Comparison of ENCODE assay signal across 8 mouse cellular contexts in the genomic region with DNA sequence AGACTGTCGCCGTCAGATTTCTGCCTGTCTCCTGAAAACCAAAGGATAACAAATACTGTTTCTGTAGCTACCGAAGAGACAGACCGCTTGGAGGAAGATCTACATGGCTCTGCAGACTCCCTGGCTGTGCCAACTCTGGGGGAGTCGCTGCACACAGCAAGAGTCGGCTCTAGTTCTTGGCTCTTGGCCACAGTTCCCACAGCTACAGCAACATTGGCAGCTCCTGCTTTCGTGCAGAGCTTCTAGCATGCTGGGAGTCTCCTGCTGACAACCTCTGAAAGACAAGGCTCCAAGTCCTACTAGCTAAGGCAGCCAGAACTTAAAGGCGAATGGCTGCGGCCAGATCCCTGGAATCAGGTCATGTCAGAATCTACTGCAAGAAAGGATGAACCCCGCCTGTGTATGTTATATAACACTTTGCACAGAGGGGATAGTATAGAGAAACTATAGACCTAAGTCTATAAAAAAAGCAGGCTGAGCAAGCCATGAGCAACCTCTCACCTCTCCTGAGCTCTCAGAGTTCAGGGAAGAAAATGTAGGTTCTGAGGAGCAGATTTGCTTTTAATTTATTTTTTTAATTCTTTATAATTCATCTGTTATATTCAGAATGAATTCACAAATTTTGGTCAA. TPM values are rescaled to one million over a fixed set of nuclear protein-coding genes. Genes with fewer than 3 reads are reported as not detected.
DNase-seq lines count a peak whose midpoint lies in the region; ATAC-seq lines count a peak whose summit lies in the region.

No protein-coding gene starts in this region.

- ATAC-seq in limb, embryonic 13.5 days (ENCODE audit: low FRiP score, low read depth), result peak; percentile 54; the same call in 1 of the 2 replicates
- ATAC-seq in embryonic facial prominence, embryonic 15.5 days (ENCODE audit: insufficient number of reproducible peaks, low FRiP score, low TSS enrichment, low read depth), result no peak
- no peak for ATAC-seq in heart, embryonic 11.5 days (replicated peaks; ENCODE audit: insufficient number of reproducible peaks, low FRiP score, low TSS enrichment)
- ATAC-seq in lung, embryonic 15.5 days (ENCODE audit: borderline replicate concordance, extremely low read depth, low FRiP score, low TSS enrichment), result peak; percentile 75; the same call in 1 of the 2 replicates

- H3K4me1 ChIP-seq in limb, embryonic 13.5 days, result peaks cover 12% of the 10 kb centered on the region; the same call in 1 of the 2 replicates
- H3K4me1 ChIP-seq in limb, embryonic 10.5 days, result 0 out of 2 replicates have a peak, but pooled peaks cover 2% of the 10 kb centered on the region
- H3K4me1 ChIP-seq in embryonic facial prominence, embryonic 15.5 days, result peaks cover 9% of the 10 kb centered on the region
- peaks cover 26% of the 10 kb centered on the region for H3K4me1 ChIP-seq in heart, embryonic 11.5 days (ENCODE audit: control insufficient read depth, insufficient read depth, low read length)
- peaks cover 35% of the 10 kb centered on the region for H3K4me1 ChIP-seq in lung, embryonic 15.5 days

- H3K27me3 ChIP-seq in limb, embryonic 13.5 days, result no peaks in the 10 kb centered on the region
- no peaks in the 10 kb centered on the region for H3K27me3 ChIP-seq in limb, embryonic 10.5 days (ENCODE audit: low read depth, poor library complexity, severe bottlenecking)
- H3K27me3 ChIP-seq in embryonic facial prominence, embryonic 15.5 days, result no peaks in the 10 kb centered on the region
- no peaks in the 10 kb centered on the region for H3K27me3 ChIP-seq in heart, embryonic 11.5 days (ENCODE audit: control insufficient read depth, insufficient read depth, low read length)
- no peaks in the 10 kb centered on the region for H3K27me3 ChIP-seq in lung, embryonic 15.5 days

- H3K9ac ChIP-seq in limb, embryonic 13.5 days, result no peak overlapping the region
- no peak overlapping the region for H3K9ac ChIP-seq in embryonic facial prominence, embryonic 15.5 days
- H3K9ac ChIP-seq in heart, embryonic 11.5 days (ENCODE audit: low read depth, low read length), result no peak overlapping the region
- H3K9ac ChIP-seq in lung, embryonic 15.5 days, result no peak overlapping the region

- DNase-seq in limb, embryonic 10.5 days (ENCODE audit: low spot score), result no peak
- DNase-seq in kidney, postnatal 4 days, result peak; percentile 60 to 79
- peak; percentile 83 for DNase-seq in skeletal muscle tissue, adult 2 months (ENCODE audit: low read depth, low spot score)
- DNase-seq in embryo, embryonic 10.5 days (ENCODE audit: low spot score), result no peak

- no peak overlapping the region for H3K27ac ChIP-seq in limb, embryonic 13.5 days
- no peak overlapping the region for H3K27ac ChIP-seq in limb, embryonic 10.5 days
- no peak overlapping the region for H3K27ac ChIP-seq in embryonic facial prominence, embryonic 15.5 days (replicated peaks)
- peak overlapping the region; percentile 18; the same call in 1 of the 2 replicates for H3K27ac ChIP-seq in heart, embryonic 11.5 days (ENCODE audit: low read depth, low read length)
- H3K27ac ChIP-seq in lung, embryonic 15.5 days, result no peak overlapping the region; the same call in 1 of the 2 replicates

- no peak overlapping the region for H3K4me3 ChIP-seq in limb, embryonic 13.5 days
- no peak overlapping the region for H3K4me3 ChIP-seq in limb, embryonic 10.5 days
- no peak overlapping the region for H3K4me3 ChIP-seq in embryonic facial prominence, embryonic 15.5 days (replicated peaks)
- no peak overlapping the region for H3K4me3 ChIP-seq in heart, embryonic 11.5 days (ENCODE audit: low read depth, low read length)
- H3K4me3 ChIP-seq in lung, embryonic 15.5 days, result 0 out of 2 replicates have a peak overlapping the region, but pooled peaks have one; percentile 1

- H3K9me3 ChIP-seq in limb, embryonic 13.5 days, result no peaks in the 10 kb centered on the region
- H3K9me3 ChIP-seq in limb, embryonic 10.5 days (replicated peaks), result no peaks in the 10 kb centered on the region
- no peaks in the 10 kb centered on the region for H3K9me3 ChIP-seq in embryonic facial prominence, embryonic 15.5 days (replicated peaks)
- no peaks in the 10 kb centered on the region for H3K9me3 ChIP-seq in heart, embryonic 11.5 days (replicated peaks; ENCODE audit: control insufficient read depth, low read length)
- H3K9me3 ChIP-seq in lung, embryonic 15.5 days, result no peaks in the 10 kb centered on the region

- H3K36me3 ChIP-seq in limb, embryonic 13.5 days, result no peaks in the 10 kb centered on the region
- H3K36me3 ChIP-seq in limb, embryonic 10.5 days, result no peaks in the 10 kb centered on the region
- H3K36me3 ChIP-seq in embryonic facial prominence, embryonic 15.5 days, result no peaks in the 10 kb centered on the region
- no peaks in the 10 kb centered on the region for H3K36me3 ChIP-seq in heart, embryonic 11.5 days (ENCODE audit: control insufficient read depth, insufficient read depth, low read length)
- H3K36me3 ChIP-seq in lung, embryonic 15.5 days, result no peaks in the 10 kb centered on the region

- 74% methylated on average over 10 of the region's 10 CpGs for WGBS in limb, embryonic 13.5 days
- 89% methylated on average over 10 of the region's 10 CpGs for WGBS in limb, embryonic 10.5 days
- 50% methylated on average over 10 of the region's 10 CpGs for WGBS in embryonic facial prominence, embryonic 15.5 days
- 59% methylated on average over 10 of the region's 10 CpGs for WGBS in heart, embryonic 11.5 days (ENCODE audit: insufficient replicate concordance)
- WGBS in lung, embryonic 15.5 days, result 51% methylated on average over 10 of the region's 10 CpGs

- no peak overlapping the region for H3K4me2 ChIP-seq in limb, embryonic 13.5 days (replicated peaks)
- H3K4me2 ChIP-seq in embryonic facial prominence, embryonic 15.5 days (replicated peaks), result peak overlapping the region; percentile 13; the same call in 1 of the 2 replicates
- no peak overlapping the region for H3K4me2 ChIP-seq in heart, embryonic 11.5 days
- peak overlapping the region; percentile 28 for H3K4me2 ChIP-seq in lung, embryonic 15.5 days

RNA-seq across cellular contexts. Expression of a gene that starts 41.2 kb away (rescaled TPM):
- 36.3 and 38.4 TPM in 2 replicates for polyA plus RNA-seq in limb, embryonic 13.5 days (2015; fragmentation: Nextera tagmentation; extraction: Ambion mirVana)
- polyA plus RNA-seq in limb, embryonic 10.5 days (2016; fragmentation: Nextera tagmentation; extraction: Ambion mirVana), result 53.5 and 59.6 TPM in 2 replicates
- polyA plus RNA-seq in embryonic facial prominence, embryonic 15.5 days (2015; fragmentation: Nextera tagmentation; extraction: Ambion mirVana), result 29.3 and 31.0 TPM in 2 replicates
- 76.4 and 84.3 TPM in 2 replicates for polyA plus RNA-seq in heart, embryonic 11.5 days (2014; fragmentation: Nextera tagmentation; extraction: Ambion mirVana)
- polyA plus RNA-seq in lung, embryonic 15.5 days (2015; fragmentation: Nextera tagmentation; extraction: Ambion mirVana), result 29.1 and 29.5 TPM in 2 replicates

Comparison
In these comparisons a context has a peak if more than half of its experiments do, and no peak if none do; other contexts are left out.
1. ATAC-seq: peak in limb, embryonic 13.5 days (single experiment) and lung, embryonic 15.5 days (single experiment); none in embryonic facial prominence, embryonic 15.5 days (single experiment) and heart, embryonic 11.5 days (single experiment).
2. H3K4me2 ChIP-seq: peak in embryonic facial prominence, embryonic 15.5 days (single experiment) and lung, embryonic 15.5 days (single experiment); none in limb, embryonic 13.5 days (single experiment) and heart, embryonic 11.5 days (single experiment).
3. DNase-seq: peak in kidney, postnatal 4 days (2 of 2) and skeletal muscle tissue, adult 2 months (single experiment); none in limb, embryonic 10.5 days (single experiment) and embryo, embryonic 10.5 days (single experiment).